Mouse (Mus musculus): ENCODE results near the gene Mapk13. TPM values are rescaled to one million over a fixed set of nuclear protein-coding genes. Genes with fewer than 3 reads are reported as not detected.
"Not testable (repeated sequence)": the region's sequence is repeated elsewhere in the genome, so short reads cannot be mapped to it uniquely, and the experiment has no call there.

Mapk13 gene
- polyA plus RNA-seq, 1 experiment from 2014 or later: 0.52 TPM

DNA sequence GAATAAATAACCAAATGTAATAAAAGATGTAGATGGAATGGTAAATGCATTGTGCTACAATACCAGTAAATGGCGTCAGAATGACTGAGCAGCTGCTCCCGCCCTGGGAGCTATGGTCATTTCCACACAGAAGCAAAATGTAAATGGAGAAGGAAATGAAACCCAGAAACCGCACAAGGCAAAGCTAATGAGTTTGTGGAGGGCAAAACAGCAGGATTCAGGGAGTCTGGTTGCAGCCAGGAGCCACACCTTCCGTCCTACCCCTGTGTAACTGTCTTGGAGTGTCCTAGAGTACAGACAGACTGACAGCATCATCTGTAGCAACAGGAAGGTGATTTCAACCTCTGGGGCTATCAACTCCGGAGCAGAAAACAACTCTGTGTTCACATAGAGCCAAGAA, 12.7 kb upstream of the Mapk13 start:
- Histone ChIP-seq H3K4me2 (no peak overlapping the region), H3K27ac (replicated peaks) (no peak overlapping the region), H3K4me1 (replicated peaks) (no peaks in the 10 kb centered on the region), H3K9ac (no peak overlapping the region), H3K9me3 (no peaks in the 10 kb centered on the region), H3K4me3 (no peak overlapping the region), H3K27me3 (no peaks in the 10 kb centered on the region), H3K36me3 (no peaks in the 10 kb centered on the region)
- WGBS: 60% methylated on average over 5 of the region's 5 CpGs
- no peak for ATAC-seq (ENCODE audit: low read depth)

DNA sequence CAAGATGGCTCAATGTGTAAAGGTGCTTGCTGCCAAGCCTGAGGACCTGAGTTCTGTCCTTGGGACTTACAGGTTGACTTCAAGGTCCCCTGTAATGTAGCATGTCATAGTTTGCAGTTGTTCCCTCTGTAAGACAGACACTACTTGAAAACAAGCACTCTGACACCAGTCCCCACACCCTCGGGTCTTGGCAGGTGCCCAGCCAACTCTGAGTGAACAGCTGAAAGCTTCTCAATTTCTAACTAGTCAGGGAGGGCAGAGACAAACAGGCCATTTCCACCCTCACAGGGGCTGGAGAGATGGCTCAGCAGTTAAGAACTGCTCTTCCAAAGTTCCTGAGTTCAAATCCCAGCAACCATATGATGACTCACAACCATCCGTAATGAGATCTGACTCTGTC, 11.6 kb upstream of the Mapk13 start:
- H3K4me2 ChIP-seq: no peak overlapping the region
- H3K9ac ChIP-seq: no peak overlapping the region
- no peaks in the 10 kb centered on the region for H3K36me3 ChIP-seq
- ATAC-seq (ENCODE audit: low read depth): no peak
- no peaks in the 10 kb centered on the region for H3K9me3 ChIP-seq
- H3K27me3 ChIP-seq: no peaks in the 10 kb centered on the region
- no peak overlapping the region for H3K4me3 ChIP-seq
- H3K4me1 ChIP-seq (replicated peaks): no peaks in the 10 kb centered on the region
- H3K27ac ChIP-seq (replicated peaks): no peak overlapping the region
- WGBS: 89% methylated on average over 2 of the region's 2 CpGs

GRCm38 (mm10) chr17:28760736-28761312, 8.3 kb upstream of the Mapk13 start:
- Histone ChIP-seq H3K9ac (no peak overlapping the region), H3K27me3 (no peaks in the 10 kb centered on the region), H3K4me2 (no peak overlapping the region), H3K27ac (replicated peaks) (no peak overlapping the region), H3K4me1 (replicated peaks) (no peaks in the 10 kb centered on the region), H3K36me3 (no peaks in the 10 kb centered on the region), H3K4me3 (no peak overlapping the region), H3K9me3 (no peaks in the 10 kb centered on the region)
- no peak for ATAC-seq (ENCODE audit: low read depth)
- 81% methylated on average over 8 of the region's 8 CpGs for WGBS

GRCm38 (mm10) chr17:28761871-28762270, 7.2 kb upstream of the Mapk13 start:
- no peak overlapping the region for H3K9ac ChIP-seq
- no peaks in the 10 kb centered on the region; the same call in 1 of the 2 replicates for H3K27me3 ChIP-seq
- H3K27ac ChIP-seq (replicated peaks): no peak overlapping the region
- no peak for ATAC-seq (ENCODE audit: low read depth)
- no peaks in the 10 kb centered on the region for H3K4me1 ChIP-seq (replicated peaks)
- no peaks in the 10 kb centered on the region for H3K9me3 ChIP-seq
- H3K4me3 ChIP-seq: no peak overlapping the region
- no peak overlapping the region for H3K4me2 ChIP-seq
- 18% methylated on average over 3 of the region's 3 CpGs for WGBS
- no peaks in the 10 kb centered on the region for H3K36me3 ChIP-seq

- no peak for ATAC-seq (ENCODE audit: low read depth)
- 67% methylated on average over 3 of the region's 3 CpGs for WGBS
- H3K9me3 ChIP-seq: no peaks in the 10 kb centered on the region
Observed at GRCm38 (mm10) chr17:28766203-28766602, 2.9 kb upstream of the Mapk13 start.

DNA sequence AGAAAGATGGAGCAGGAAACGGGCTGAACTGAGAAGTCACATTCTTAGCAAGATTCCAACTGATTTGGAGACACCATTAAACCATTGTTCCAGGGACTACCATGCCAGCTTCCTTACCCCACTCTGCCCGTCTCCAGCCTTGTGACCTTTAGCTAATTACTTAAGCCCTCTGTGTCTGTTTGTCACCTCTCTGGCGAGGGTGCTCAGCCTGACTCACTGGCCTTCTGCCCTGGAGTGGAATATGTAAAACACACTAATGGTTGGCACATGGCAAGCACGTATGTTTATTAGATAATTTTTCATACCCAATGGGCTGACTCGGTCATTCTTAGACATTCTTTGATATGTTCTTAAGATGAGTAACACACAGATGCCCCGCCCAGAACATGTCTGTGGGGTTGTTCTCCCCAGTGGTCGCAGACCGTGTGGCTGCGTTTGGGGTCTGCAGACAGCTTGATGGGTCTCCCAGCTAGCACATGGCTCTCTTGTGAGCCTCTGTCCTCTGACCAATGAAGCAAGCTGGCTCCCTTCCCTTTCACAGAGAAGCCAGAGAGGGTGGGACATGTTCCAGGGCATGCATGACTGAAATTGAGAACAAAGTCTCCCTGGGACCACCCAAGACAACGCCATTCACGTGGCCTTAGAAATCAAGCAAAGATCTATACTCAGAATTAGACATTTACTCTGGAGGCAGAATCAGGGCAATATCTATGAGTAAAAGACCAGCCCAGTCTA, 2.1 kb upstream of the Mapk13 start:
- peaks cover 18% of the 10 kb centered on the region for H3K4me1 ChIP-seq (replicated peaks)
- H3K4me3 ChIP-seq: no peak overlapping the region
- no peak overlapping the region for H3K27ac ChIP-seq (replicated peaks)
- ATAC-seq (ENCODE audit: low read depth): no peak
- peaks cover 41% of the 10 kb centered on the region for H3K27me3 ChIP-seq
- H3K9me3 ChIP-seq: no peaks in the 10 kb centered on the region
- H3K4me2 ChIP-seq: no peak overlapping the region
- H3K9ac ChIP-seq: no peak overlapping the region
- 71% methylated on average over 11 of the region's 11 CpGs for WGBS
- no peaks in the 10 kb centered on the region for H3K36me3 ChIP-seq

More at GRCm38 (mm10) chr17:28766203-28766602, 2.9 kb upstream of the Mapk13 start:
- Histone ChIP-seq H3K27ac (replicated peaks) (no peak overlapping the region), H3K27me3 (peaks cover 36% of the 10 kb centered on the region), H3K36me3 (no peaks in the 10 kb centered on the region), H3K4me2 (no peak overlapping the region), H3K9ac (no peak overlapping the region), H3K4me1 (replicated peaks) (peaks cover 18% of the 10 kb centered on the region), H3K4me3 (no peak overlapping the region)

DNA sequence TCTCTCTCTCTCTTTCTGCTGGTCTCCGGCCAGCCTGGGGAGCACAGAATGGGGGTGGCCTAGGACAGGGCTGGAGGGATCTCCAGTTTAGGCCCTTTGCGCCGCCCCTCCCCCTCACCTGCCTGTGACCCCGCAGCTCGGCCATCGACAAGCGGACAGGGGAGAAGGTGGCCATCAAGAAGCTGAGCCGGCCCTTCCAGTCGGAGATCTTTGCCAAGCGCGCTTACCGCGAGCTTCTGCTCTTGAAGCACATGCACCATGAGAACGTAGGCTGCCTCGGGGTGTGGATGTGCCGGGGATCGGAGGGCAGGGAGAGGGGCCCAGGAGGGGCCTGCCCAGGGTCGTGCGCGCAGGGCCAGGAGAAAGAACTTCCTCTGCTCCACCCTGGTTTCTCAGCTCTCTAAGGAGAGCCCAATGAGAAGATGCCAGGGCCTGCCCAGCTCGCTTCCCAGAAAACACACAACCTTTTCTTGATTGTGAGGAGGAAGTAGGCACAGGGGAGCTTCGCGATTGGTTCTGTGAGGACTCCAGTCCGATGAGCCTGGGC, 851 bp downstream of the Mapk13 start:
- 7% methylated on average over 22 of the region's 24 CpGs for WGBS
- no peak; the same call in 1 of the 2 replicates for ATAC-seq (ENCODE audit: low read depth)
- Histone ChIP-seq H3K9me3 (no peaks in the 10 kb centered on the region), H3K4me1 (replicated peaks) (peaks cover 18% of the 10 kb centered on the region), H3K4me3 (peak overlapping the region; percentile 30), H3K4me2 (peak overlapping the region; percentile 61), H3K27me3 (peaks cover 46% of the 10 kb centered on the region), H3K27ac (replicated peaks) (no peak overlapping the region), H3K36me3 (no peaks in the 10 kb centered on the region), H3K9ac (peak overlapping the region; percentile 34; the same call in 1 of the 2 replicates)

GRCm38 (mm10) chr17:28771289-28771688, 2.2 kb downstream of the Mapk13 start:
- H3K4me1 ChIP-seq (replicated peaks): peaks cover 18% of the 10 kb centered on the region
- no peak overlapping the region for H3K27ac ChIP-seq (replicated peaks)
- H3K9ac ChIP-seq: no peak overlapping the region
- H3K4me2 ChIP-seq: no peak overlapping the region
- ATAC-seq (ENCODE audit: low read depth): no peak
- H3K27me3 ChIP-seq: peaks cover 46% of the 10 kb centered on the region
- 88% methylated on average over 5 of the region's 5 CpGs for WGBS
- no peaks in the 10 kb centered on the region for H3K36me3 ChIP-seq
- no peaks in the 10 kb centered on the region for H3K9me3 ChIP-seq
- H3K4me3 ChIP-seq: no peak overlapping the region

- not testable (repeated sequence) for H3K36me3 ChIP-seq
- WGBS: 93% methylated on average over 9 of the region's 9 CpGs
Observed at GRCm38 (mm10) chr17:28774303-28774702, 5.2 kb downstream of the Mapk13 start.

GRCm38 (mm10) chr17:28775161-28775560, 6.1 kb downstream of the Mapk13 start:
- no peak for ATAC-seq (ENCODE audit: low read depth)
- Histone ChIP-seq H3K27ac (replicated peaks) (no peak overlapping the region), H3K36me3 (no peaks in the 10 kb centered on the region), H3K4me3 (no peak overlapping the region), H3K4me2 (no peak overlapping the region), H3K9me3 (no peaks in the 10 kb centered on the region), H3K9ac (no peak overlapping the region), H3K4me1 (replicated peaks) (peaks cover 3% of the 10 kb centered on the region), H3K27me3 (peaks cover 21% of the 10 kb centered on the region)
- 75% methylated on average over 4 of the region's 4 CpGs for WGBS

More at GRCm38 (mm10) chr17:28774303-28774702, 5.2 kb downstream of the Mapk13 start:
- Histone ChIP-seq H3K4me1 (replicated peaks) (peaks cover 12% of the 10 kb centered on the region), H3K27me3 (peaks cover 29% of the 10 kb centered on the region)
- H3K9me3 ChIP-seq; H3K9ac ChIP-seq; ATAC-seq (ENCODE audit: low read depth); H3K4me2 ChIP-seq; H3K4me3 ChIP-seq; H3K27ac ChIP-seq (replicated peaks): not testable (repeated sequence)

- H3K27ac ChIP-seq (replicated peaks): no peak overlapping the region
- no peaks in the 10 kb centered on the region for H3K4me1 ChIP-seq (replicated peaks)
- 0 out of 2 replicates have a peak, but pooled peaks cover 5% of the 10 kb centered on the region for H3K27me3 ChIP-seq
- no peak overlapping the region for H3K4me3 ChIP-seq
- WGBS: 91% methylated on average over 3 of the region's 3 CpGs
- no peaks in the 10 kb centered on the region for H3K9me3 ChIP-seq
- no peak overlapping the region for H3K4me2 ChIP-seq
- no peak for ATAC-seq (ENCODE audit: low read depth)
- no peaks in the 10 kb centered on the region for H3K36me3 ChIP-seq
- H3K9ac ChIP-seq: no peak overlapping the region
Observed at GRCm38 (mm10) chr17:28776817-28777216, 7.7 kb downstream of the Mapk13 start.

- no peak overlapping the region for H3K4me3 ChIP-seq
- no peak overlapping the region for H3K4me2 ChIP-seq
- no peaks in the 10 kb centered on the region for H3K9me3 ChIP-seq
- H3K36me3 ChIP-seq: no peaks in the 10 kb centered on the region
- H3K27me3 ChIP-seq: 0 out of 2 replicates have a peak, but pooled peaks cover under 1% of the 10 kb centered on the region
- no peaks in the 10 kb centered on the region for H3K4me1 ChIP-seq (replicated peaks)
- H3K9ac ChIP-seq: no peak overlapping the region
- ATAC-seq (ENCODE audit: low read depth): no peak
- no peak overlapping the region for H3K27ac ChIP-seq (replicated peaks)
- 85% methylated on average over 16 of the region's 16 CpGs for WGBS
Observed at GRCm38 (mm10) chr17:28777231-28778005, 8.3 kb downstream of the Mapk13 start.

Data from neural tube, embryonic 13.5 days (tissue).